Mouse (Mus musculus) testis, adult 2 months (tissue): ENCODE data around the gene Hoxb5.

Experiments used
- CTCF ChIP-seq: fragments of 200-500 bp; IDR thresholded peaks from 2 replicates; pipeline ENCODE4 v1.5.1; 2012; ENCODE audit warnings: low read depth, mild to moderate bottlenecking, inconsistent platforms, low read length, moderate library complexity; ENCODE audit not compliant: control insufficient read depth, insufficient read depth, insufficient replicate concordance
- POLR2A ChIP-seq: fragments of 200-500 bp; IDR thresholded peaks from 2 replicates; pipeline ENCODE4 v1.6.1; 2012; ENCODE audit warnings: low read depth, mild to moderate bottlenecking, inconsistent platforms, low read length, moderate library complexity; ENCODE audit not compliant: control insufficient read depth

DNA sequence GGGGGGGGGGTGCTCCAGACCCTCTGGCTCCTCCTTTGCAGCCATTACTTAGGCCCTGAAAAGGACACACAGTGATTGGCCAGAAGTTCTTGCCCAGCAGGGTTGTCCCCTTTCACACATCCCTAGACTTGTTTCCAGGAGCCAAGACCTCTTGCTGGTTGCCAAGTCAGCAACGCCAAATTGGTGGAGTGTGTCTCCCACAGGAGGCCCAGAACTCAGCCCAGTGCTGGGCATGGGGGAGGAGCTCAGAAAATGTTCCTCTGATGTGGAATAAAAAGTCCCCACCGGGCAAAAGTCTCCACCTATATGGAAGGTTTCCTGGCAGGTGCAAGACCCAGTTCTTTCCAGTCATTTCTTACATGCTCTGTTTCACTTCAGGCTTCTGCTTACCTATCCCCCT lies 44.1 kb upstream of the Hoxb5 start:
- TF ChIP-seq POLR2A = no peak
- no peak for TF ChIP-seq CTCF
